Mouse (Mus musculus): Measurements from ENCODE around the gene Olfr1126. TPM values are rescaled to one million over a fixed set of nuclear protein-coding genes. Genes with fewer than 3 reads are reported as not detected.
"Not testable (repeated sequence)": the region's sequence is repeated elsewhere in the genome, so short reads cannot be mapped to it uniquely, and the experiment has no call there.

Gene Olfr1126
- not detected for total RNA-seq (2021)
- long read RNA-seq, experiment 1: 0 reads
- long read RNA-seq, experiment 2: 0 reads

DNA sequence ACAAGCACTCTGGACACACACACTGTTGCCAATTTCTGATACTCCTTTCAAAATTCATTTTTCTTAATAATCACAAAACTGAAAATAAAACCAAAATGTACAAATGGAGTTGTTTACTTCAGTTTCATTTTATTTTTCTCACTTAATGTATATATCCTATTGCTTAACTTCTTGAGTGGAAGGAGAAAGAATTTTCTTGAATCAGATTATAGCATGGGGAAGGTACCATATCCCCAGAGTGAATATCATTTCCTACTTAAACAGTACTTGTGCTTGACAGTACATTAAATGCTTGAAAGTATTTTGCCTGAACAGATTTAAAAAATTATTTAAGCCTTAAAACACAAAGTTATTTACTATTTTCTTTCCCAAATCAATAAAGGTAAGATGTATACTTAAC, at the start of gene Olfr1126:
TSS of gene Olfr1126 (plus strand) at position 301 of the 400 bp plus-strand sequence.
- intact Hi-C loops (cut with DNase I): no loop called here

DNA sequence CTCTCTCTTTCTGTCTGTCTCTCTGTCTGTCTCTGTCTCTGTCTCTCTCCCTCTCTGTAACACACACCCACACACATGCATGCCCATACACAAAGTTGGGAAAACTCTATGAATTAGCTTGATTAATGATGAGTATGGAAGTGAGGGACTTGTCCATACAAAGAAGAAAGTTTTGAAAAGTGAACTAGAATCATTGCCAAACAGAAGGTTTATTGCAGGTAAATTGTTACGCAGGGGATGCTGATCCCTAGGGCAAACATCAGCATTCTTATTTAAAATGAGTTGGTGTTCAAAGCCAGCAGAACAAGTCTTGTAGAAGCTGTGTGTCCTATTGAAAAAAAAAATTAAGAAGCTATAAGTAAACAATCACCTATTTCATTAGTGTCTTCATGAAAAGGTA, 37.4 kb upstream of the Olfr1126 start, which contains the start of gene Olfr1123:
TSS of gene Olfr1123 (plus strand) at position 301 of the 400 bp plus-strand sequence.
- intact Hi-C loops (cut with DNase I): no loop called here
- DNase-seq: no peak

More for the DNA sequence above, at the start of gene Olfr1126:
- no peak for DNase-seq

DNA sequence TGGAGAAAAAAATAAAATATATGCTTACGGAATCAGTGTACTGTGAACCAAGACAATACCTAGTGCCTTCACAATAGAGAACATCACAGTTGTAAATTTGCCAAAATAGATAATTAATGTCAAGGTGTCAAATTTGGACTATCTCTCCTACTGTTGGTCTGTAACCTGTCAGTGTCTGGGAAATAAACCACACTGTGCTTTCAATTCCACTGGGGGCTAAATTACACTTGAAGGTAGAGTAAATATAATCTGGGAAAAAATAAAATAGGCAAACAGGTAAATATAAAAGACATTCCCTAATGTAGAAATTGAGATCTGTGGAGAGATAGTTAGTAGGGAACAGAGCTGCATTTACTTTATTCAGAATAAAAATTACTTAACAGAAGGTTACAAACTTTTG, 23.8 kb upstream of the Olfr1126 start, which contains the start of gene Olfr1124:
TSS of gene Olfr1124 (plus strand) at position 301 of the 400 bp plus-strand sequence.
- intact Hi-C loops (cut with DNase I): no loop called here
- no peak for DNase-seq

DNA sequence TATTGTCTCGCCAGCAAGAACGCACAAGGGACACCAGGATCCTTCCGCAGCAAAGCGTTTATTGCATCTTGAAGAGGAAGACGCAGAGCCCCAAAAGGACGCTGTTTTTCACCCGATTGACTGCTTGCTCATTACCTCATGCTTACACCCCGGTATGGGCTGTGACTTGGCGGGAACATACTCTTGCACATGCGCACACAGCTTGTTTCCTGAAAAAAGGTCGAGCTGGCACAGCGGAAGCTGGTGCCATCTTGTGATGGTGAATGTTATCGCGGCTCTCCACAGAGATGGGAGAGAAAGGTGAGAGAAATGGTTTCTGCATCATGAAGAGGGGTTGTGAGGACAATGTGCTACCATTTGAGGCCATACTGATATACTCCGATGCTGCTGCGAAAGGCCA, 16.0 kb upstream of the Olfr1126 start:
- DNase-seq: no peak
- intact Hi-C loops (cut with DNase I): no loop called here

DNA sequence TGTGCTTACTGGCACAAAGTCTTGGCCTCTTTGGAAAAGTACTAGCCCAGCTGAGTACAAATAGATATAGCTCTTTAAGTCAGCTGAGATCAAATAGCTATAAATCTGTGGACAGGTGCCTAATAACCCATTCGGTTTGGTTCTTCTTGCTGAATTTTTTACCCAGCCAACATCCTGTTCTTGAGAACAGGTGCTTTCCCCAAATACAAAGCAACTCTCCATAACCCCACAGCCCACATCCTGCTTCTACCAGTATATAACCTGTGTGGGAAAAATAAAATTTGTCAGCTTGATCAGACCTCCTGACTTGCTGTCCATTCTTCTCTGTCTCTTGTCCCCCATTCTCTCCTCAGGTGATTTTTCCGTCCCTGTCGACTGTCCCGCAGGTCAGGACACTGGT, 8.0 kb downstream of the Olfr1126 start:
- no peak for DNase-seq
- intact Hi-C loops (cut with DNase I): no loop called here

DNA sequence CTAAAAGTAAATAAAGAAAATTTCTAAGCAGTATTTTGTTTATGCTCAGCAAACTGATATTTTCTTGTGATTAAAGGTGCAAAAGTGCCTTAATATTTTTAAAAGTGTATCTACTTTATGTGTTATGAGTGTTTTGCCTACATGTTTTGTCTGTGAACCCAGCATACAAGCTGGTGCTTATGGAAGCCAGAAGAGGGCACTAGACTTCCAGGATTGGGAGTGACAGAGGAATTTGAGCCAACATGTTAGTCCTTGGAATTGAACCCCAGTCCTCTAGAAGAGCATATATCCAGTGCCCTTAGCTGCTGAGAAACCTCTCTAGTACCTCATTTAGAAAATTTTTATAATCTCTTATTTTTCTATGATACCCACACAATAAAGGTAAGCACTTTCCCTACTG, 26.4 kb downstream of the Olfr1126 start:
- intact Hi-C loops (cut with DNase I): no loop called here
- no peak for DNase-seq

DNA sequence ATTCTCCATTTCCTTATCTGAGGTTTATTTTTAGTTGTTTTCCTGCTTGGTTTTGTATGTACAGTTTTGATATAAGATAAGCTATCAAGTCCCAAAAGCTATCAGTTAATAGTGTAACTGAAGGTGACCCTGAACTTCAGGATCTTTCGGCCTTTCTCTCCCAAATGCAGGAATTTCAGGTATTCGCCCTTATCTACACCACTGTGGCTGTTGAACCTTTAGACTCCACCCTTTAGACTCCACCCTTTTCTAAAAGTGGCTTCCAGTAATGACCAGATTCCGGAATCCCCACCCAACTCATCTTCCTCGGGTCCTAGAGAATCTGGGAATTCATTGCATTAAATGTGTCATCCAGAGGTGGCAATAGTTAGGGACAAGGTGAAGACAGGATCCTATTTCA, 27.4 kb downstream of the Olfr1126 start:
- DNase-seq: no peak
- intact Hi-C loops (cut with DNase I): no loop called here

DNA sequence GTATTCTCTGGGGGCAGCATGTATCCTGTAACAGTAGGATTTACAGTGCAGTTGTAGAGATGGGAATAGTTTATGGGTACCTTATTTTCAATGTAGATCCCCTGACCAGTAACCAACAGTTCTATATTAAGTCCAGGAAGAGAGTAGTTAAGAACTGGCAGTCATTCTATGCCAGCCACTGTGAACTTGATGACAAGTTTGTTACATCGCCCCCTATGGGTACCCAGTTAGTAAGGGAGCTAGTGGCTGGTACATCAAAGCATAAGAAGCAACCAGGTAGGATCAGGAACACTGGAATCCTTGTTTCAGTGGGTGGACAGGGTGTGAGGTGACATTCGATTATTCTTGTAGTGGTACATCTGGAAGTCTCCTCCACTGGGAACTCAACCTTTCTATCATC, 28.5 kb downstream of the Olfr1126 start:
- no peak for DNase-seq
- intact Hi-C loops (cut with DNase I): no loop called here

DNA sequence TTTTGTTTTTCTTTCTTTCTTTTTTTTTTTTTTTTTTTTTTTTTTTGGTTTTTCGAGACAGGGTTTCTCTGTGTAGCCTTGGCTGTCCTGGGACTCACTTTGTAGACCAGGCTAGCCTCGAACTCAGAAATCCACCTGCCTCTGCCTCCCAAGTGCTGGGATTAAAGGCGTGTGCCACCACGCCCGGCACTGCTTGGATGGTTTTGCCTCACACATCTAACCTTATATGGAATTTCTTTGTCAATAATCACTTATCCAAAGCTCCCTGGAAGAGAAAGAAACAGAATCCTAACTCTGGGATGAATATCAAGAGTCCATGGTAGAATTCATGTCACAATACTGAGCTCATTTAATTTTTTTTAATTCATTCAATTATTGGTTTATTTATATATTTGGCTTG, 43.2 kb downstream of the Olfr1126 start, which contains the start of gene Pramel7:
TSS of gene Pramel7 (minus strand) at position 101 of the 400 bp plus-strand sequence.
- DNase-seq; intact Hi-C loops (cut with DNase I): not testable (repeated sequence)

DNA sequence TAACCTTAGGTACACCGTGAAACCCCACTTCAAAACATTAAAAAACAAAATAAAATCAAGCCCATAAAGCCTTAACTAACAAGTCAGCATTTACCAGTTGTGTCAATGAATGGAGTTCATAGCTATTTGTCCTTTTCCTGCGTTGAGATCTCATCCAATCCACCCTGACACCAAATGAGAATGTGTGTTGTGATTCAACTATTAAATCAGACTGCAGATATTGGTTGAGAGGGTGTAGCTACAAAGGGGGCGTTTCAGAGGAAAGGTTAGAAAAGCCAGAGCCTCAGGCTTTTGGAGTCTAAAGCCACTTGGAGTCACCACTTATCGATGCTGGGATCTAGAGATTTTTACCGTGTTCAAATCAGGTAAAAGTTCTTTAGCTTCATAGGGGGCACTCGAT, 52.5 kb downstream of the Olfr1126 start, which contains the start of gene Pramel6:
TSS of gene Pramel6 (plus strand) at position 301 of the 400 bp plus-strand sequence.
- intact Hi-C loops (cut with DNase I): no loop called here
- DNase-seq: no peak

Other genes with a start within 250 kb of the Olfr1126 start
- gene Olfr1113, start 245.0 kb upstream of the Olfr1126 start, total RNA-seq (2021): not detected
- not detected for gene Olfr1115, start 205.9 kb upstream of the Olfr1126 start, total RNA-seq (2021)
- not detected for gene Olfr1116, start 186.4 kb upstream of the Olfr1126 start, total RNA-seq (2021)
- gene Olfr1118, start 146.4 kb upstream of the Olfr1126 start, total RNA-seq (2021): not detected
- not detected for gene Olfr1120, start 99.1 kb upstream of the Olfr1126 start, total RNA-seq (2021)
- gene Olfr1121, start 84.1 kb upstream of the Olfr1126 start, total RNA-seq (2021): not detected
- under 1 TPM in 1 of 2 experiments, not detected in 1; 0.05 TPM for gene Olfr1122, start 68.1 kb upstream of the Olfr1126 start, total RNA-seq (2021)
- gene Olfr1123, start 37.3 kb upstream of the Olfr1126 start, total RNA-seq (2021): not detected
- not detected for gene Olfr1124, start 23.7 kb upstream of the Olfr1126 start, total RNA-seq (2021)
- gene Pramel7, start 43.1 kb downstream of the Olfr1126 start, total RNA-seq (2021): not detected
- not detected for gene Pramel6, start 52.6 kb downstream of the Olfr1126 start, total RNA-seq (2021)
- not detected for gene Olfr153, start 77.8 kb downstream of the Olfr1126 start, total RNA-seq (2021)
- not detected for gene Olfr1128, start 91.6 kb downstream of the Olfr1126 start, total RNA-seq (2021)
- gene Olfr1129, start 119.9 kb downstream of the Olfr1126 start, total RNA-seq (2021): not detected
- not detected for gene Olfr1130, start 152.2 kb downstream of the Olfr1126 start, total RNA-seq (2021)
- not detected for gene Olfr1131, start 173.1 kb downstream of the Olfr1126 start, total RNA-seq (2021)
- not detected for gene Olfr1132, start 183.6 kb downstream of the Olfr1126 start, total RNA-seq (2021)
- not detected for gene Olfr1133, start 193.4 kb downstream of the Olfr1126 start, total RNA-seq (2021)
- gene Olfr1134, start 204.5 kb downstream of the Olfr1126 start, total RNA-seq (2021): not detected
- gene Olfr1135, start 219.7 kb downstream of the Olfr1126 start, total RNA-seq (2021): not detected
- not detected for gene Olfr1136, start 240.0 kb downstream of the Olfr1126 start, total RNA-seq (2021)